Mouse (Mus musculus) kidney, adult 2 months (tissue): ENCODE measurements around the gene Plpp3. TPM values are rescaled to one million over a fixed set of nuclear protein-coding genes. Genes with fewer than 3 reads are reported as not detected.

Source experiments
- DNase-seq: peaks from one replicate; pipeline ENCODE4 v3.0.0; 2021
- H3K27ac ChIP-seq: fragments of 200-500 bp; 2 replicates; pipeline ENCODE4 v1.5.1; 2012; ENCODE audit warnings: low read depth, low read length, control low read depth, inconsistent platforms; ENCODE audit not compliant: insufficient read depth
- H3K27me3 ChIP-seq: fragments of 200-500 bp; replicated peaks from 2 replicates; pipeline ENCODE4 v1.6.1; 2012; ENCODE audit warnings: mild to moderate bottlenecking, moderate library complexity, low read length, inconsistent platforms; ENCODE audit not compliant: control insufficient read depth, insufficient read depth
- H3K36me3 ChIP-seq: fragments of 200-500 bp; 2 replicates; pipeline ENCODE4 v1.6.1; 2012; ENCODE audit warnings: mild to moderate bottlenecking, moderate library complexity, low read length, inconsistent platforms; ENCODE audit not compliant: control insufficient read depth, insufficient read depth
- H3K4me1 ChIP-seq: fragments of 200-500 bp; 2 replicates; pipeline ENCODE4 v1.6.1; 2011; ENCODE audit warnings: low read length; ENCODE audit not compliant: control insufficient read depth, insufficient read depth
- H3K4me3 ChIP-seq: fragments of 200-500 bp; 2 replicates; pipeline ENCODE4 v1.5.1; 2011; ENCODE audit warnings: mild to moderate bottlenecking, low read depth, low read length, control low read depth; ENCODE audit not compliant: insufficient read depth
- CTCF ChIP-seq: fragments of 200-500 bp; conservative IDR thresholded peaks from 2 replicates; pipeline ENCODE4 v1.5.1; 2011; ENCODE audit warnings: low read depth, mild to moderate bottlenecking, control low read depth, low read length, moderate library complexity, mixed read lengths; ENCODE audit not compliant: insufficient read depth, insufficient read length
- POLR2A ChIP-seq: fragments of 200-500 bp; IDR thresholded peaks from one replicate; pipeline ENCODE4 v1.6.1; 2011; ENCODE audit warnings: low read depth, low read length, control low read depth
- WGBS: fragments of 180-500 bp; shearing (Covaris S2); methylation state at CpG from one replicate; pipeline ENCODE4 v1.1.7; 2018; 5-methylcytosine and 5-hydroxymethylcytosine counted together
- polyA plus RNA-seq: library from polyadenylated mRNA; depleted of rRNA; stranded (reverse); fragments of >200 nt; gene quantifications from 2 replicates; pipeline ENCODE4 v1.2.3, GENCODE M21; 2012

Plpp3 gene
- polyA plus RNA-seq, 1 experiment = 77.7 TPM

GRCm38 (mm10) chr4:105188801-105189200, 31.7 kb downstream of the Plpp3 start:
- Histone ChIP-seq H3K36me3 (no peaks in the 10 kb centered on the region), H3K4me3 (no peak overlapping the region), H3K27me3 (no peaks in the 10 kb centered on the region), H3K4me1 (peaks cover 30% of the 10 kb centered on the region), H3K27ac (peak overlapping the region; percentile 84; the same call in 1 of the 2 replicates)
- 30% methylated on average over 7 of the region's 7 CpGs for WGBS
- TF ChIP-seq CTCF = no peak
- TF ChIP-seq POLR2A = no peak
- DNase-seq = peak; percentile 73

- Histone ChIP-seq H3K36me3 (no peaks in the 10 kb centered on the region), H3K27ac (no peak overlapping the region), H3K4me3 (no peak overlapping the region), H3K4me1 (peaks cover 24% of the 10 kb centered on the region), H3K27me3 (no peaks in the 10 kb centered on the region)
- WGBS = 47% methylated on average over 4 of the region's 4 CpGs
- no peak for DNase-seq
- no peak for TF ChIP-seq CTCF
- no peak for TF ChIP-seq POLR2A
These were observed 33.7 kb downstream of the Plpp3 start for GRCm38 (mm10) chr4:105190826-105191225.

- H3K4me1 ChIP-seq = peaks cover 24% of the 10 kb centered on the region
- no peaks in the 10 kb centered on the region for H3K27me3 ChIP-seq
- no peak overlapping the region for H3K27ac ChIP-seq
- H3K36me3 ChIP-seq = no peaks in the 10 kb centered on the region
- no peak for DNase-seq
- TF ChIP-seq POLR2A = no peak
- no peak for TF ChIP-seq CTCF
- H3K4me3 ChIP-seq = no peak overlapping the region
- WGBS = 54% methylated on average over 5 of the region's 5 CpGs
These were observed 34.4 kb downstream of the Plpp3 start for GRCm38 (mm10) chr4:105191550-105191949.

GRCm38 (mm10) chr4:105192665-105193064, 35.5 kb downstream of the Plpp3 start:
- DNase-seq = no peak
- Histone ChIP-seq H3K4me3 (no peak overlapping the region), H3K4me1 (peaks cover 24% of the 10 kb centered on the region), H3K36me3 (no peaks in the 10 kb centered on the region), H3K27ac (no peak overlapping the region), H3K27me3 (no peaks in the 10 kb centered on the region)
- 54% methylated on average over 5 of the region's 5 CpGs for WGBS
- TF ChIP-seq POLR2A (no peak), CTCF (no peak)

GRCm38 (mm10) chr4:105195256-105195655, 38.1 kb downstream of the Plpp3 start:
- Histone ChIP-seq H3K27ac (no peak overlapping the region), H3K27me3 (no peaks in the 10 kb centered on the region), H3K36me3 (no peaks in the 10 kb centered on the region), H3K4me1 (peaks cover 8% of the 10 kb centered on the region), H3K4me3 (no peak overlapping the region)
- TF ChIP-seq CTCF = no peak
- no peak for TF ChIP-seq POLR2A
- 71% methylated on average over 9 of the region's 9 CpGs for WGBS
- no peak for DNase-seq

GRCm38 (mm10) chr4:105196099-105196498, 39.0 kb downstream of the Plpp3 start:
- H3K27me3 ChIP-seq = no peaks in the 10 kb centered on the region
- no peak overlapping the region for H3K4me3 ChIP-seq
- H3K27ac ChIP-seq = no peak overlapping the region
- H3K4me1 ChIP-seq = peaks cover 4% of the 10 kb centered on the region
- no peak for TF ChIP-seq CTCF
- no peak for TF ChIP-seq POLR2A
- no peak for DNase-seq
- 61% methylated on average over 9 of the region's 9 CpGs for WGBS
- no peaks in the 10 kb centered on the region for H3K36me3 ChIP-seq

GRCm38 (mm10) chr4:105196993-105197765, 40.0 kb downstream of the Plpp3 start:
- TF ChIP-seq CTCF = no peak
- TF ChIP-seq POLR2A = no peak
- WGBS = 79% methylated on average over 9 of the region's 9 CpGs
- Histone ChIP-seq H3K36me3 (no peaks in the 10 kb centered on the region), H3K4me3 (no peak overlapping the region), H3K4me1 (peaks cover 3% of the 10 kb centered on the region; the same call in 1 of the 2 replicates), H3K27me3 (no peaks in the 10 kb centered on the region), H3K27ac (no peak overlapping the region)
- DNase-seq = no peak

- no peaks in the 10 kb centered on the region for H3K27me3 ChIP-seq
- H3K36me3 ChIP-seq = no peaks in the 10 kb centered on the region
- no peak overlapping the region for H3K27ac ChIP-seq
- peaks cover 15% of the 10 kb centered on the region; the same call in 1 of the 2 replicates for H3K4me1 ChIP-seq
- no peak for DNase-seq
- H3K4me3 ChIP-seq = no peak overlapping the region
- no peak for TF ChIP-seq CTCF
- TF ChIP-seq POLR2A = no peak
- 79% methylated on average over 5 of the region's 5 CpGs for WGBS
These were observed 41.5 kb downstream of the Plpp3 start for GRCm38 (mm10) chr4:105198696-105199095.
